Mouse (Mus musculus) urinary bladder, adult 18-20 months (tissue): Measurements from ENCODE around the gene Appl2.

Source experiments
- DNase-seq, 2 experiments: peaks; one replicate each; pipeline ENCODE4 v3.0.0; 2022; ENCODE audit warnings: low spot score in 2 of 2, mixed read lengths in 2 of 2

Appl2 gene

DNA sequence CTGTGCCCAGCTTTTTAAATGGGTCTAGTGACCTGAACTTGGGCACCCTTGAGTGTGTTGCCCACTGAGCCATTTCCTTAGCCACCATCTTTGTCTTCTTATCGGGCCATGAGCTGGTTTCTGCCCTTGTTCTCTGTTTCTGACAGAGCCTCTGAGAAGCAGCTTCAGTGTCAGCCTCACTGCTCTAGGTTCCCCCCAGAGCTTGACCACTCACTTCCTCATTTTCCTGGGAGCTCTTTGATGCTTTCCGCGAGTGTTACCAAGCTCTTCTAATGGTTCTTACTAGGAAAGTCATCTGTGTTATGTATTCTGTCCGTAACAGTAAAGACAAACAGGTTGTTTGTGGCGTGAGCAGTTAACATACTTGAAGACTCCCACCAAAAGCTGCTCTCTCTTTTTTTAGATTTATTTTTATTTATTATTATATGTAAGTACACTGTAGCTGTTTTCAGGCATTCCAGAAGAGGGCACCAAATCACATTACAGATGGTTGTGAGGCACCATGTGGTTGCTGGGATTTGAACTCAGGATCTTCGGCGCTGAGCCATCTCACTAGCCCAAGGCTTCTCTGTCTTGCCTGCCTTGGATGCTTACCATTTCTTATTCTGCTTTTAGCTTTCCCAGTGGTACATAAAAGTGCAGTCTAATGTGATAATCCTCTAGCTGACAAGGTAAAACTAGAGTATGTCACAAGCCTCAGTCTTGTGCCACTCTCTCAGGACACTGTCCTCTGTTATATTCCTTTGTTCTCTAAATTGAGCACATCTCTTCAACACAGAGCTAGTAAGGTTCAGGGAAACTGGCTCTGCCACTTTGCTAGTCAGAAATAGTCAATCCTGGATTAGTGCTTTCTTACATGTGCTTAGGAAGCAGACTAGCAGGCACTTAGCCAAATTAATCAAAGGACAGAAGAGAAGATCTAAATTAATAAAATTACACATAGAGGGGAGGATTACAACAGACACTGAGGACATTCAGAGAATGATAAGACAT, 82.8 kb downstream of the Appl2 start:
- no peak for DNase-seq

DNA sequence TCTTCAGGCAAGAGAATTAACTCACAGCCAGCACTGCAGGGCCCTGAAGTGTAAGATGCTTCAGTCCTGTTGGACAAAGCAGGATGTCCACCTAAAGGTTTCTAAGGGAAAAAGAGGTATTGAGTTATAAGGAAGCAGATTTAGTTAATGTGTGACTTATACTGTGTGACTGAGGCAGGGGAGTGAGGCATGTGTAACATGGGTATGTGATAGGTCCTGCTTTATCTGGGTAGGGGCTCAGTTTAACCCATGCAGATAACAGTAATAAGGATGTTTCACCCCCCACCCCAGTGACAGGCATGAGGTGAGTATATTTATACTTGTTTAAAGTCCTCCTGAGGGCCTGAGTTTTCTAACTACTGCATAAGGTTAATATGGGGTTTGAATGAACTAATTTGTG, 85.5 kb downstream of the Appl2 start:
- no peak for DNase-seq
